8 mouse cellular contexts compared by ENCODE assay signal in genomic region chrX:13207512-13208341, GRCm38 (mm10).
DNase-seq lines count a peak whose midpoint lies in the region; ATAC-seq and TF ChIP-seq lines count a peak whose summit lies in the region.

No protein-coding gene starts in this region.

- H3K79me2 ChIP-seq in liver, adult 2 months (ENCODE audit: control insufficient read depth, insufficient read depth, low read length): no peaks in the 10 kb centered on the region

- H3K27me3 ChIP-seq in erythroblast, embryonic 14.5 days (ENCODE audit: control insufficient read depth): no peaks in the 10 kb centered on the region
- H3K27me3 ChIP-seq in heart, embryonic 12.5 days (replicated peaks): peaks cover 17% of the 10 kb centered on the region; the same call in 1 of the 2 replicates
- no peaks in the 10 kb centered on the region for H3K27me3 ChIP-seq in kidney, postnatal 0 days (ENCODE audit: insufficient read depth, low read length)
- no peaks in the 10 kb centered on the region for H3K27me3 ChIP-seq in liver, adult 2 months (ENCODE audit: control insufficient read depth, insufficient read depth, low read length)

- H3K9ac ChIP-seq in heart, embryonic 12.5 days: 0 out of 2 replicates have a peak overlapping the region, but pooled peaks have one; percentile 40
- H3K9ac ChIP-seq in kidney, postnatal 0 days (ENCODE audit: low read depth, low read length): no peak overlapping the region
- no peak overlapping the region for H3K9ac ChIP-seq in liver, adult 2 months (ENCODE audit: low read depth, low read length)

- peak overlapping the region; percentile 42 for H3K4me3 ChIP-seq in erythroblast, embryonic 14.5 days (replicated peaks)
- H3K4me3 ChIP-seq in heart, embryonic 12.5 days: peak overlapping the region; percentile 28
- H3K4me3 ChIP-seq in kidney, postnatal 0 days (replicated peaks; ENCODE audit: low read depth, low read length): 0 out of 2 replicates have a peak overlapping the region, but pooled peaks have one; percentile 16
- H3K4me3 ChIP-seq in liver, adult 2 months (ENCODE audit: insufficient read depth, low read depth, low read length): no peak overlapping the region

- peak; percentile 94 for DNase-seq in CD4-positive, CD25-positive, alpha-beta regulatory T cell, adult 2 months (ENCODE audit: low read depth, low spot score)
- peak; percentile 84 for DNase-seq in brain, embryonic 18.5 days (ENCODE audit: low read depth, low spot score)
- DNase-seq in kidney, postnatal 0 days (ENCODE audit: low spot score): peak; percentile 87
- DNase-seq in liver, adult 2 months (ENCODE audit: extremely low read depth, low read depth, low spot score): peak; percentile 50
- DNase-seq in spleen, postnatal 36 days (ENCODE audit: low spot score in 2 of 2): peak; percentile 70 to 77

- H3K9me3 ChIP-seq in erythroblast, embryonic 14.5 days (ENCODE audit: control insufficient read depth, low read length): no peaks in the 10 kb centered on the region
- H3K9me3 ChIP-seq in heart, embryonic 12.5 days (replicated peaks): no peaks in the 10 kb centered on the region
- H3K9me3 ChIP-seq in kidney, postnatal 0 days (replicated peaks; ENCODE audit: low read length): no peaks in the 10 kb centered on the region

- no peak overlapping the region for H3K27ac ChIP-seq in heart, embryonic 12.5 days (ENCODE audit: poor library complexity, severe bottlenecking)
- no peak overlapping the region for H3K27ac ChIP-seq in kidney, postnatal 0 days
- H3K27ac ChIP-seq in liver, adult 2 months (replicated peaks; ENCODE audit: insufficient read depth, low read depth, low read length): no peak overlapping the region

- peak overlapping the region; percentile 57 for H3K4me2 ChIP-seq in heart, embryonic 12.5 days
- H3K4me2 ChIP-seq in kidney, postnatal 0 days (ENCODE audit: low read length): peak overlapping the region; percentile 47

- H3K36me3 ChIP-seq in erythroblast, embryonic 14.5 days (ENCODE audit: control insufficient read depth): no peaks in the 10 kb centered on the region
- no peaks in the 10 kb centered on the region for H3K36me3 ChIP-seq in heart, embryonic 12.5 days
- H3K36me3 ChIP-seq in kidney, postnatal 0 days (ENCODE audit: insufficient read depth, low read length): no peaks in the 10 kb centered on the region
- no peaks in the 10 kb centered on the region for H3K36me3 ChIP-seq in liver, adult 2 months (ENCODE audit: control insufficient read depth, insufficient read depth, low read length)

- ATAC-seq in heart, embryonic 12.5 days (ENCODE audit: insufficient number of reproducible peaks, low FRiP score): peak; percentile 88
- peak; percentile 85 for ATAC-seq in kidney, postnatal 0 days (replicated peaks; ENCODE audit: low FRiP score, low read depth)
- ATAC-seq in monocyte, adult 5-6 weeks (replicated peaks; ENCODE audit: insufficient number of reproducible peaks, low FRiP score, low TSS enrichment, poor library complexity, severe bottlenecking): peak; percentile 97

- peak; percentile 96 for TF ChIP-seq CTCF in kidney, postnatal 0 days (IDR thresholded peaks at IDR 0.05; ENCODE audit: low read depth)
- peak; percentile 92 for TF ChIP-seq CTCF in liver, adult 2 months (IDR thresholded peaks at IDR 0.05; ENCODE audit: low read depth, low read length)

- peaks cover 8% of the 10 kb centered on the region for H3K4me1 ChIP-seq in erythroblast, embryonic 14.5 days (ENCODE audit: control insufficient read depth)
- no peaks in the 10 kb centered on the region for H3K4me1 ChIP-seq in heart, embryonic 12.5 days (replicated peaks)
- H3K4me1 ChIP-seq in kidney, postnatal 0 days (replicated peaks; ENCODE audit: insufficient read depth, low read length): no peaks in the 10 kb centered on the region
- no peaks in the 10 kb centered on the region for H3K4me1 ChIP-seq in liver, adult 2 months (ENCODE audit: control insufficient read depth, insufficient read depth, low read length)

- WGBS in heart, embryonic 12.5 days: 25% methylated on average over 23 of the region's 23 CpGs
- 28% methylated on average over 23 of the region's 23 CpGs for WGBS in kidney, postnatal 0 days
- WGBS in liver, adult 2 months: 29% methylated on average over 23 of the region's 23 CpGs

- no peak for TF ChIP-seq POLR2A in liver, adult 2 months (IDR thresholded peaks at IDR 0.05; ENCODE audit: extremely low read depth, insufficient read depth, low read length)
